8 mouse cellular contexts compared by ENCODE assay signal in the genomic region with DNA sequence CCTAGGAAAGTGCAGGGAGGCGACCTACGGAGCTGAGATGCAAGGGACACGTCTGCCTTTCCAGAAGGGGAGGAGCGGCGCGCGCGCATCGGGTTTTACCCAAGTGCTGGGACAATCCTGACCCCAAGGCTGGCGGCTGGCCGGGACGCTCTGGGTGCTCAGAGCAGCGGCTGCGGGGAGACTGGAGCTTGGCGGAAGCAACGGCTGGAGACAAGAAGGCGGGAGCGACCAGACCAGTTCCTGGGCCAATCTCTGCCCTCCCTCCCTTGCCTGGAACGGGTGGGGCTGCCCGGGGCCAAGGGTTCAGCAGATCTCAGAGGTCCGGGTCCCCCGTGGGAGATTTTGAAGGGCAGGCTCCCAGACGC. TPM values are rescaled to one million over a fixed set of nuclear protein-coding genes. Genes with fewer than 3 reads are reported as not detected.
A peak's percentile ranks its signal among the peaks of the same experiment; 100 is the strongest.
DNase-seq lines count a peak whose midpoint lies in the region; ATAC-seq and TF ChIP-seq lines count a peak whose summit lies in the region.

A gene (minus strand): TSS at position 89 of the 365 bp plus-strand sequence.

- no peak within 1 kb of the TSS for H3K27ac ChIP-seq in ES-Bruce4 (ENCODE audit: insufficient read depth, low read length)
- peak within 1 kb of the TSS; percentile 66 for H3K27ac ChIP-seq in gastrocnemius, adult 2 months
- no peak within 1 kb of the TSS for H3K27ac ChIP-seq in hindbrain, embryonic 14.5 days
- peak within 1 kb of the TSS; percentile 41 for H3K27ac ChIP-seq in macrophage

- 8% methylated on average over 23 of the region's 23 CpGs for WGBS in hindbrain, embryonic 14.5 days
- 22% methylated on average over 21 of the region's 23 CpGs for whole genome bisulfite sequencing in macrophage (ENCODE audit: missing documents)

- intact Hi-C loops in gastrocnemius, adult 2 months (cut with DNase I): loop anchor here (10.0 kb wide), 1 partner anchor 360 kb away; no protein-coding TSS in a partner anchor
- intact Hi-C loops in left cerebral cortex, postnatal 14 days (cut with DNase I): no loop called here

- ATAC-seq in hindbrain, embryonic 14.5 days (ENCODE audit: low FRiP score): no peak

- no peak for TF ChIP-seq EP300 in ES-Bruce4 (IDR thresholded peaks at IDR 0.05; ENCODE audit: insufficient read depth, low read depth, low read length)

- H3K36me3 ChIP-seq in ES-Bruce4 (ENCODE audit: control insufficient read depth, insufficient read depth, low read length, poor library complexity, severe bottlenecking): no peaks in the 10 kb centered on the region
- no peaks in the 10 kb centered on the region for H3K36me3 ChIP-seq in hindbrain, embryonic 14.5 days (replicated peaks; ENCODE audit: control insufficient read depth, insufficient read depth)
- H3K36me3 ChIP-seq in macrophage (ENCODE audit: inconsistent target): no peaks in the 10 kb centered on the region

- no peaks in the 10 kb centered on the region for H3K9me3 ChIP-seq in ES-Bruce4 (replicated peaks; ENCODE audit: control insufficient read depth, insufficient read depth, low read length, poor library complexity, severe bottlenecking)
- H3K9me3 ChIP-seq in hindbrain, embryonic 14.5 days (ENCODE audit: control insufficient read depth, low read length): no peaks in the 10 kb centered on the region

- no peak for TF ChIP-seq POLR2A in ES-Bruce4 (IDR thresholded peaks at IDR 0.05; ENCODE audit: insufficient read depth, low read length)

- H3K4me3 ChIP-seq in ES-Bruce4 (ENCODE audit: low read depth, low read length) (peak within 1 kb of the TSS; percentile 25), macrophage (ENCODE audit: inconsistent target) (peak within 1 kb of the TSS; percentile 56)
- peak within 1 kb of the TSS; percentile 64 for H3K4me3 ChIP-seq in gastrocnemius, adult 2 months
- H3K4me3 ChIP-seq in hindbrain, embryonic 14.5 days (replicated peaks; ENCODE audit: low read length): no peak within 1 kb of the TSS; the same call in 1 of the 2 replicates

- H3K4me2 ChIP-seq in hindbrain, embryonic 14.5 days (replicated peaks): peak within 1 kb of the TSS; percentile 39

- no peak for TF ChIP-seq CTCF in ES-Bruce4 (IDR thresholded peaks at IDR 0.05; ENCODE audit: low read depth, low read length)
- TF ChIP-seq CTCF in gastrocnemius, adult 2 months (IDR thresholded peaks at IDR 0.05): no peak

- H3K9ac ChIP-seq in ES-Bruce4 (ENCODE audit: low read depth, poor library complexity, severe bottlenecking): peak within 1 kb of the TSS; percentile 10
- H3K9ac ChIP-seq in hindbrain, embryonic 14.5 days: no peak within 1 kb of the TSS

- DNase-seq in adrenal gland, postnatal 14 days: peak; percentile 85
- DNase-seq in gastrocnemius, adult 2 months: peak; percentile 75
- no peak for DNase-seq in hindbrain, embryonic 14.5 days (ENCODE audit: low spot score)
- no peak for DNase-seq in left cerebral cortex, postnatal 14 days (ENCODE audit: low spot score in 2 of 2)
- peak; percentile 62 to 81 for DNase-seq in spleen, postnatal 4 days (ENCODE audit: low spot score in 2 of 2)
- DNase-seq in frontal cortex, postnatal 10 days (ENCODE audit: low spot score in 2 of 2): no peak

- no peaks in the 10 kb centered on the region for H3K79me2 ChIP-seq in macrophage (ENCODE audit: inconsistent target)

- no peaks in the 10 kb centered on the region for H3K4me1 ChIP-seq in ES-Bruce4 (ENCODE audit: control insufficient read depth, insufficient read depth, low read length)
- H3K4me1 ChIP-seq in hindbrain, embryonic 14.5 days (replicated peaks; ENCODE audit: control insufficient read depth, insufficient read depth, low read length): peaks cover 6% of the 10 kb centered on the region

- no peaks in the 10 kb centered on the region for H3K27me3 ChIP-seq in ES-Bruce4 (ENCODE audit: control insufficient read depth, insufficient read depth, low read length, poor library complexity, severe bottlenecking)
- H3K27me3 ChIP-seq in hindbrain, embryonic 14.5 days (ENCODE audit: control insufficient read depth, insufficient read depth, low read length): peaks cover 5% of the 10 kb centered on the region; the same call in 1 of the 2 replicates

RNA-seq across cellular contexts. Expression of the gene that starts here (rescaled TPM):
- polyA plus RNA-seq in ES-Bruce4 (2011; ENCODE audit: insufficient read depth, insufficient read length, low read depth, missing spikeins): 3.8 and 4.7 TPM in 2 replicates
- total RNA-seq in adrenal gland, postnatal 14 days (2021): 55.2 and 61.6 TPM in 2 replicates
- total RNA-seq in gastrocnemius, adult 2 months (2021): 10 to 100 TPM in 1 of 2 experiments, 1 to 10 TPM in 1; 7.1 to 17.3 TPM
- 2.0 and 2.1 TPM in 2 replicates for polyA plus RNA-seq in hindbrain, embryonic 14.5 days (2014; fragmentation: Nextera tagmentation; extraction: Ambion mirVana)
- 10 to 100 TPM; 30.5 to 34.1 TPM for total RNA-seq in left cerebral cortex, postnatal 14 days (2021)
- total RNA-seq in macrophage (2018; cell fraction: chromatin; rRNA removed): 10 to 100 TPM in 4 of 26 experiments, 1 to 10 TPM in 22; 3.2 to 13.0 (median 7.7) TPM
- total RNA-seq in macrophage (2018; cell fraction: cytosol; rRNA removed): 1 to 10 TPM; 2.5 to 5.3 (median 3.8) TPM
- 1 to 10 TPM; 2.8 to 8.7 (median 4.5) TPM for total RNA-seq in macrophage (2018; cell fraction: nucleus; rRNA removed)
- 2.5 to 3.7 TPM (median 3.4 TPM) in 3 replicates for polyA plus RNA-seq in macrophage (2018)

Comparison
In these comparisons a context has a peak if more than half of its experiments do, and no peak if none do; other contexts are left out.
1. H3K27ac ChIP-seq: peak in gastrocnemius, adult 2 months (single experiment) and macrophage (single experiment); none in ES-Bruce4 (single experiment) and hindbrain, embryonic 14.5 days (single experiment).
2. DNase-seq: peak in adrenal gland, postnatal 14 days (single experiment), gastrocnemius, adult 2 months (single experiment) and spleen, postnatal 4 days (2 of 2); none in hindbrain, embryonic 14.5 days (single experiment), left cerebral cortex, postnatal 14 days (0 of 2) and frontal cortex, postnatal 10 days (0 of 2).